Mouse (Mus musculus): ENCODE results near the gene Ankrd26. TPM values are rescaled to one million over a fixed set of nuclear protein-coding genes. Genes with fewer than 3 reads are reported as not detected.

Ankrd26 gene
- polyA plus RNA-seq (2012; rRNA removed) = 0.59 and 1.2 TPM in 2 replicates

DNA sequence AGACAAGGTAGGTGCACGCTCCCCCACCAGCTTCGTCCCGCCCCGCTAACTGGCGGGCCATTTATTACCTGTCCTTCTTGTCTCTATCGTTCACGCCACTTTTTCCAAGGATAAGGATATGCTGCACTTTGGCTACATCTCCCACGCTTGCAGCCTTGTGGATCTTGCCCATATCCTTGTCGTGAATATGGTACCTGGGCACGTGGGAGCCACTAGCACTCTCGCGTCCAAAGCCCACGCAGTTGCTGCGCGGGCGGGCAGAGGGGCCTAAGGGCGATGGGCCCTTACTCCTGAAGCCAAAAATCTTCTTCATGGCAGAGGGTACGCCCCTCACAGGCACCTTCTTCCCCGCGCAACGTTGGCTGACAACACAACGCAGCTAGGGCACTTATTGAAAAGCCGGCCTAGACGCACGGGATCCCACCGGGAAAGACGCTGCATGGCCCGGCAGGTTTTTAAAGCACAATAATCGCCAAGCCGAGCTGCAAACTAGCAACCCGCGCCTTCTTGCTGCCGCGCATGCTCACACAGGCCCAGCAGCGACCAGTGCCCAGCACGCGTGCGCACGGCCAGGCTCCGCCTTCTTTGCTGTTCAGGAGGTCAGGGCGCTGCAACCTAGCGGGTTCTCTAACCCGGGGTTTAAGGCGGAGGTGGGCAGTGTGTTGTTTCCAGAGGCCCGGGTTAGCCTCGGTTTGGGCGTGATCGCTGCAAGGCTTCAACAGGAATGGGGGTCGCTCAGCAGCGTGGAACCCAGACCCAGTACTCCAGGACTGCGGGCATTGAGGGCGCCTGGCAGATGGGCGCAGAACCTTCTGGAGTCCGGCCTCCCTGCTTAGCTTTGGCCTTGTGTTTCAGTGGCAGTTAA is at the start of gene Ankrd26:
Ankrd26 (minus strand) TSS at position 482 of the 865 bp plus-strand sequence.
- TF ChIP-seq CTCF (IDR thresholded peaks at IDR 0.05; ENCODE audit: insufficient read depth, low read length) (no peak), POLR2A (IDR thresholded peaks at IDR 0.05; ENCODE audit: borderline replicate concordance, extremely low read depth, low read depth, low read length) (peak; percentile 80; the same call in 1 of the 2 replicates)
- Histone ChIP-seq H3K4me3 (replicated peaks; ENCODE audit: extremely low read depth, low read depth, low read length) (peak within 1 kb of the TSS; percentile 82), H3K4me1 (ENCODE audit: control insufficient read depth, insufficient read depth, low read length) (peaks cover 11% of the 10 kb centered on the region)
- WGBS = 1% methylated on average over 54 of the region's 54 CpGs
- DNase-seq = peak; percentile 94

DNA sequence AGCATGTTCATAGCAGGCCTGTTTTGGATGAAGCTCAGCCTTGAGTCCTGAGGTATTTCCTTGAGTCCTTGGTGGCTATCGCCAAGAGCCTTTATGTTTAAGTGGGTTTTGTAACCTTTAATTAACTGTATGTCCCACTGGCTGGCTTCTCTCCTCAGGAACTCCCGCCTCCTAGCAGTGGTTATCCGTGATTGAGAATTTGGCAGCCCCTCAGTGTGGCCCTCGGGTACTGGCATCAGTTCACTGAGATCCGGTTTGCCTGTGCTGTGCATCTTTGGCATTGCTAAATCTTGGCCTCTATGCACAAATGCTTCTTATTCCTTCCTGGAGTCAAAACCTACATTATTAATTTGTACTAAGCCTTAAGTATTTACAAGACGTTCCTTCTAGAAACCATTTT is 46.9 kb upstream of the Ankrd26 start:
- Histone ChIP-seq H3K4me1 (ENCODE audit: control insufficient read depth, insufficient read depth, low read length) (no peaks in the 10 kb centered on the region), H3K4me3 (replicated peaks; ENCODE audit: extremely low read depth, low read depth, low read length) (no peak overlapping the region)
- no peak for DNase-seq
- no peak for TF ChIP-seq POLR2A (IDR thresholded peaks at IDR 0.05; ENCODE audit: borderline replicate concordance, extremely low read depth, low read depth, low read length)
- no peak for TF ChIP-seq CTCF (IDR thresholded peaks at IDR 0.05; ENCODE audit: insufficient read depth, low read length)
- WGBS = 76% methylated on average over 6 of the region's 6 CpGs

DNA sequence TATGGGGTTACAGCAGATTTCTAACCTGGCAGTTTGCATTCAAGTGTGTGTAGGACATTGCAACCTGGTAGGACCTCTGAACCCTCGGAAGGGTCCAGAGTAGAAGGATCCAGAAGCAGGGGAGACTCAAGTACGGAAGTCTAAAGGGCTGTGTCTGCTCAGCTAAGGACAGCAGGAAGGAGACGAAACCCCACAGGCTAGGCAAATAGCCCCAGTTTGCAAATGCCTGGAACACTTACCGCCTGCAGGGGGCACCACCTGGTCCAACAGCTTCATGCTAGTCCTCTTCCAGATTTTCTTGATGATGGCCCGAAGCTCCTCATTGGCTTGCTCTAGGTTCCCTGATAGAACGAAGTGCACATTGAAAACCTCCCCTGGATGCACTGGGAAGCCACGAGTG is 43.9 kb upstream of the Ankrd26 start:
- TF ChIP-seq POLR2A (IDR thresholded peaks at IDR 0.05; ENCODE audit: borderline replicate concordance, extremely low read depth, low read depth, low read length) (no peak), CTCF (IDR thresholded peaks at IDR 0.05; ENCODE audit: insufficient read depth, low read length) (peak; percentile 34)
- no peaks in the 10 kb centered on the region for H3K4me1 ChIP-seq (ENCODE audit: control insufficient read depth, insufficient read depth, low read length)
- DNase-seq = no peak
- no peak overlapping the region for H3K4me3 ChIP-seq (replicated peaks; ENCODE audit: extremely low read depth, low read depth, low read length)
- WGBS = 71% methylated on average over 7 of the region's 7 CpGs

DNA sequence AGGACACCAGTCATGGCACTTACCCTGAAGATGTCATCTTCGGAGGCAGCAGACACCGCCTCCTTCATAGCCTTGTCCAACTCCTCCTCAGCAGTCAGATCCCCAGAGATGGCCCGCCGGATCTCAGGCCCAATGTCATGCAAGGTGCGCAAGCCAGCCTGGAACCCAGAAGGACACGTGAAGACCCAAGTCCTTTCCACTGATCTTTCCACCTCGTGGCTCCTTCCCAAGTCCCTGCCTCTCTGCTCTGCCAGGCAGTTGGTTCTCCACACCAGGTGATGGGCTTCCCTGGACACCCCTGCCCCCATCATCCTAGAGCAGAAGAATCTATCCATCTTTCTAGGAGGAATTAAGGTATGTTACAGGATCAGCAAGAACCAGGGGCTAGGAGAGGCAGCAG is 41.8 kb upstream of the Ankrd26 start:
- whole genome bisulfite sequencing = 92% methylated on average over 7 of the region's 7 CpGs
- Histone ChIP-seq H3K4me3 (replicated peaks; ENCODE audit: extremely low read depth, low read depth, low read length) (no peak overlapping the region), H3K4me1 (ENCODE audit: control insufficient read depth, insufficient read depth, low read length) (no peaks in the 10 kb centered on the region)
- TF ChIP-seq CTCF (IDR thresholded peaks at IDR 0.05; ENCODE audit: insufficient read depth, low read length) (no peak), POLR2A (IDR thresholded peaks at IDR 0.05; ENCODE audit: borderline replicate concordance, extremely low read depth, low read depth, low read length) (no peak)
- DNase-seq = no peak

DNA sequence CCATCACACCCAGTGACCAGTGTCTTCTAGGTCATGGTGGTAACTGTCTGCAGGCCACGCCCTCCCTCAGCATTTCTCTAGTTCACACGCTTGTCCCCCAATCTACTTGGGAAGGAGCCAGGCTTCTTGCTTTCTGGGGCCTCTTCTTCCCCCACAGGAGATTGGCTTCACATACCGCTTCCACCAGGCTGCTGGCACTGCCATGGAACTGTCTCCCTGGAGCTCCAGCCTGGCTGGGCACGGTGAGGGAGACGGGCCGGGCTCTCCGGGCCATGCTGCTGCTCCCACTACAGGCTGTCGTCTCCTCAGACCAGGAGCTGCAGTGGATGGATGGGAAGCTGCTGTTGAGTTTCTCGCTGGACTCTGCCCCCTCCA is 33.6 kb upstream of the Ankrd26 start:
- no peaks in the 10 kb centered on the region for H3K4me1 ChIP-seq (ENCODE audit: control insufficient read depth, insufficient read depth, low read length)
- no peak overlapping the region for H3K4me3 ChIP-seq (replicated peaks; ENCODE audit: extremely low read depth, low read depth, low read length)
- TF ChIP-seq CTCF (IDR thresholded peaks at IDR 0.05; ENCODE audit: insufficient read depth, low read length) (no peak), POLR2A (IDR thresholded peaks at IDR 0.05; ENCODE audit: borderline replicate concordance, extremely low read depth, low read depth, low read length) (no peak)
- DNase-seq = no peak
- WGBS = 72% methylated on average over 9 of the region's 9 CpGs

DNA sequence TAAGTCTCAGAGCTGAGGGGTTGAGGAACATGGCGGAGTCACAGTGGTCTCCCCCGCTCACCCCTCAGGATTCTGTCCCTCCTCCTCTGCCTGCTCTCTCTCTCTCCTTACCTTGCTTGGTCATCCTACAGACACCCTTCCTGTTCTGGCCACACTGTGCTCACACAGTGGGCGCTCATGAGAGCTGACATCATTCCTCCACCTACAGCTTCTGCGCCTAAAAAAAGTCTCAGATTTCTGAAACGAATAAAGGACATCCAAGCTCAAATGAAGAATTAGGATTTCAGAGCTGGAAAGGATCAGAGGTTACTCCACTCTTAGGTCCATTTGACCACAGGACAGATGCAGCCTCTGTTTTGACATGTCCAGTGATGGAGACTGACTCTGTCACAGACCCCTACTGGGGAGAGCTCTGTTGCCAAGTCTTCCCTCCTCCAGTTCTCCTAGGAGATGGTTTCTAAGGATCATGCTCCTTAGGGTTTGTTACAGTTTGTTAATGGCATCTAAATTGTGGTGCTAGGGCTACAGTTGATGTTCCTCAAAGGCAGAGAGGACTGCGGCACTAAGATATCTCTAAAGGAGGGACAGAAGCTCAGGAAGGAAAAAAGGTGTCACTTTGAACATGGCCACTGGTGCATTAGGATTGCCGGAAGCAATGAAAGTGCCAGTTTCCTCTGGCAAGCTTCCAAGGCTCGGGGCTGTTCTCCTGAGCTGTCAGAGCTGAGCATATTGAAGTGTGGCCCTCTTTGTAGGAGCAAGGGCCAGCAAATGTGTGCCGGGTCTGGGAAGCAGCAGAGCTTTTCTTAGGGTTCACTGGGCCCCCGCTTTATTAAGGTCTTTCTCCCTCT is 33.0 kb upstream of the Ankrd26 start:
- DNase-seq = no peak
- TF ChIP-seq CTCF (IDR thresholded peaks at IDR 0.05; ENCODE audit: insufficient read depth, low read length) = no peak
- whole genome bisulfite sequencing = 68% methylated on average over 10 of the region's 10 CpGs
- Histone ChIP-seq H3K4me3 (replicated peaks; ENCODE audit: extremely low read depth, low read depth, low read length) (no peak overlapping the region), H3K4me1 (ENCODE audit: control insufficient read depth, insufficient read depth, low read length) (no peaks in the 10 kb centered on the region; the same call in 1 of the 2 replicates)

DNA sequence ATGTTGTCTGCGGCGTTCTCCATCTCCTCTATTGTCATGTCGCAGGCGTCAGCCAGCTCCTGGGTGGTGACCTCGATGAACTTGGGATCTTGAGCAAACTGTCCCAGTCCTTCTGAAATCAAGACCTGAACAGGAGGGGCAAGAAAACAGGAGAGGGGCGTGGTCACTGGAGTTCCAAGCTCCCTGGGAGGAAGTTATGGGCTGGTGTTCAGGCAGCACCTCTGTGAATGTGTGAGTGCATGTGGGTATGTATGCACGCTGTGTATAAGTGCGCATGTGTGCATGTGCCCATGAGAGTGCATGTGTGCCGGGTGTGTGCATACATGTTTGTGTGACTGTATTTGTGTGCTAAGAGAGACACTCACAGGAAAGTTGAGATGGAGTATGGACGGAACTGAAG is 32.0 kb upstream of the Ankrd26 start:
- TF ChIP-seq CTCF (IDR thresholded peaks at IDR 0.05; ENCODE audit: insufficient read depth, low read length) = no peak
- TF ChIP-seq POLR2A (IDR thresholded peaks at IDR 0.05; ENCODE audit: borderline replicate concordance, extremely low read depth, low read depth, low read length) = no peak
- WGBS = 42% methylated on average over 10 of the region's 10 CpGs
- H3K4me1 ChIP-seq (ENCODE audit: control insufficient read depth, insufficient read depth, low read length) = peaks cover 3% of the 10 kb centered on the region; the same call in 1 of the 2 replicates
- no peak overlapping the region for H3K4me3 ChIP-seq (replicated peaks; ENCODE audit: extremely low read depth, low read depth, low read length)
- DNase-seq = peak; percentile 39

DNA sequence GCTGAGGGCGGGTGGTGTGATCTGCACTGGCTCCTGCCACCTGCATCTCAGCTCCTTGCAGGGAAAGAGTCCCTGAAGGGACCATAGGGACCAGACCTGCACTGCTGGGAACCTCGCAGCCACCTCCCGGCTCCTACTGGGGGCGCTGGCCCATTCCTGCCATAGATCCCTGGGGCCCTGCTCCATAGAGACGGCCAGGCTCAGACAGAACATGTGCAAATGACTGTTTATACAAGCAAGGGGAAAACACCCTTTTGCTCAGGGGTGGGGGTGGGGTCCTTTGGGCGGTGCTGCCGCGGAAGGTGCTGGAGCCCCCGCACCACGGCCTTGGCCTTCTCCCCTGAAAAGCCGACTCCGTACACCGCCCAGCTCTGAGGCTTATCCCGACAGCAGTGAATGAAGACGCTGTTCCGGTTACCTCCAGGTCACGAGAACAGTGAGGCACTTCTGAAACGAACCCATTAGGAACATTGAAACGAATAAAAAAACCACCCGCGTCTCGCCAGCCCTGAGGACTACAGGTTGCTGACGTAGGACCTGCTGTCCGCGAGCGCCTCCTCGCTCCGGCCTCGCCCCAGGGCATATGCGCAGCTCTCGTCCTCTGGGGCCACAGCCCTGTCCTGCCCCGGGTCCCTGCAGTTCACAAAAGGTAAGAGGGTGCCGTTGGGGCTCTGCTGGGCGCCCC is 31.5 kb upstream of the Ankrd26 start:
- Histone ChIP-seq H3K4me1 (ENCODE audit: control insufficient read depth, insufficient read depth, low read length) (peaks cover 3% of the 10 kb centered on the region; the same call in 1 of the 2 replicates), H3K4me3 (replicated peaks; ENCODE audit: extremely low read depth, low read depth, low read length) (peak overlapping the region; percentile 63)
- DNase-seq = peak; percentile 23
- TF ChIP-seq POLR2A (IDR thresholded peaks at IDR 0.05; ENCODE audit: borderline replicate concordance, extremely low read depth, low read depth, low read length) (no peak), CTCF (IDR thresholded peaks at IDR 0.05; ENCODE audit: insufficient read depth, low read length) (no peak)
- WGBS = 19% methylated on average over 34 of the region's 34 CpGs
